Mouse (Mus musculus): Measurements from ENCODE around the gene Gm49395.

Gene Gm49395

DNA sequence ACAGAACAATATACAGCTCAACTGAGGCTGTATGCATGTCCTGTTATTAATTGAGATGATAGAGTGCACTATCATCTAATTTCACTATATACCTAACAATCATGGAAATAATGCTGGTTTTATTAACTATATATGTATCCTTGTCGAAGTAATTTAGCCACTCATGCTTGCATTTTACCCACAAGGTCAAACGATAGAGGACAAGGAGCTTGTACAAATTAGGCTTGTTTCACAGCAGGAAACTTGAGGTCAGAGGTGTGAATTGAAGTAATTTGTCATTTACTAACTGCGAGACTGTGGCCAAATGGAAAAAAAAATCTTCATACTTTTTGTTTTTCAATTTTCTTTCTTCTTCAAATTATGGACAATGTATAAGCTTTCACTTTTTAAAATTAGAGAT lies 3.5 kb downstream of the Gm49395 start:
- no peak for DNase-seq (ENCODE audit: low read depth)

DNA sequence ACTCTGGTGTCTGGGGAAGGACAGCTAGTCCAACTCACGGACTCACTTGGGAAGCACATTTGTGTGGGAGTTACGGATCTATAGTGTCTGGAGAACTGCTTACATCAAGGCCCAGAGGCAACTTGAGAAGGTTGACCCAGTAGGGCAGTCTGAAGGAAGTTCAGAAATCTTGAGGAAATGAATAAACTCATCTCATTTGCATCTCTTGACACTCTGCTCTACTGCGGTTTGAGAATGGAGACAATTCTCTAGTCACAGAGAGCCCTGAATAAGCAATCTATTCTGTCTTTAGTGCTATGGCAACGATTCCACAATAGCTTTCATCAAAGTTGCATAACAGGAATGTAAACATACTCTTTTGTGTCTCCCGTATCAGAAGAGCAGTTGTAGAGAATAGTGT lies 4.8 kb downstream of the Gm49395 start:
- DNase-seq (ENCODE audit: low read depth) = no peak

DNA sequence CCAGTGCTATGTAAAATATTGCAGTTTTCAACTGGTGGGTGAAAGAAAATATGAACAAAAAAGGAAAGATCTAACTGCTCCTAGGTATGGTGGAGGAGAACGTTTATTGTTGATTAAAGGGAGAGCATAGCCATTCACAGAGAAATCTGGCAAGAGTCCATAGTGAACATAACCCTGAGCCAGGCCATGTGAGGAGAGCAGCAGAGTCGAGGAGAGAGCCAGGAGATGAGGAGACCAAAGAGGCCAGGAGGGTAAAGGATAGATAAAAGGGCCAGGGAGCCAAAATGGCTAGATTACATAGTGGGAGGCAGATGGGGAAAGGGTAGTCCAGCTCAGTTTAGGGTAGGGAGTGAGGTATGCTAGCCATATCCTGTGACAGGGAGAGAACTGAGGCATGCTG lies 5.5 kb downstream of the Gm49395 start:
- DNase-seq (ENCODE audit: low read depth) = no peak

DNA sequence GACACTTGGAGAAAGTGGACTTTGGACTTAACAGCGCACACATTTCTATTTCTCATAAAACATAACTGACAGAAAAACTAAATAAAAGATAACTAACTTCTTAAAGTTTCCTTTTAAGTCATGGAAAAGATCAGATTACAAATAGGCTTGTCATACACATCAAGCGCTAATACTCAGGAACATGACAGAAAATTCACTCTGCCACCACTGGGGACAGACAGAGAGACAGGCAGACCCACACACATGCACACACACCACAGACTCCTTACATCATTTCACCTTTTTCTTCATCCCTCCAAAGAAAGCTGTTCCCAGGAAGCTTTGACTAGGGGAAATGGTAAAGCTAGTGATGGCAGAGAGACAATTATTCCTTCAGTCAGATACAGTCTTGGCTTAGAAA lies 6.3 kb downstream of the Gm49395 start:
- DNase-seq (ENCODE audit: low read depth) = no peak

DNA sequence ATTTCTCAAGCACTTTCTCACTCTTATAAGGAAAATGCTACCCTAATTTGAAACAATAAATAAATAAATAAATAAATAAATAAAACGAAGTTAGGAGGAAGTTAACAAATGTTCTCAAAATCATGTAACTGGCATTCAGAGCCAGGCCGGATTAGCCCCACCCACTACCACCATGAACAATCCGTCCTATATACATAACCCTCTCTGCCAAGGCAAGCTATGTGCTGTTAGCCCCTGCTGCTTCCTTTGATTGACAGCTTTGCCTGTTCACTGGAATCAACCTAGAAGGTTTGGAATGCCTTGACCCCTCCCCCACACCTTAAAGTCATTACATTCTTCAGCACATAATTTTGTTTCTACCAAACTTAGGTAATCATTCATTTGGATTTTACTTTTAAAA lies 10.2 kb downstream of the Gm49395 start:
- DNase-seq (ENCODE audit: low read depth) = no peak

DNA sequence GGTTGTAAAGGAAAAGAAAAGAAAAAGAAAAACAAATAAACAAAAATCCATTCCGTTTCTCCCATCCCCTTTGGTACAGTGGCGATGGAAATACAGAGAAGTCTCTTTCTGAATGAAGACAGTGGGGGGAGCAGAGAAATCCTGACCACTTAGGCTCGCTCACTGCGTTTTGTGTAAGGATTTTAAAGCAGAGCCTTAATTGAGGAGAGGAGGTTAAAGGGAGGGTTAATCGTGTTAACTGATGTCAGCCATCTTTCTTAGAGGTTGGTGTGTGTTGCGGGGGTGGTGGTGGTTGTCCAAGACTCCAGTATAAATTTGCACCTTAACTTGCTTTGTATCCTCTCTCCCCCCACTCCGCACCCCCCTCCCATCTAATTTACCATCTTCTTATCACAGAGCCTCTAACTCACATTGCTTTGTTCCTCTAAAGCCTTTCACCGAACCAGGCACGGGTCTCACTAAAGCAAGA lies 10.7 kb downstream of the Gm49395 start:
- DNase-seq (ENCODE audit: low read depth) = no peak

DNA sequence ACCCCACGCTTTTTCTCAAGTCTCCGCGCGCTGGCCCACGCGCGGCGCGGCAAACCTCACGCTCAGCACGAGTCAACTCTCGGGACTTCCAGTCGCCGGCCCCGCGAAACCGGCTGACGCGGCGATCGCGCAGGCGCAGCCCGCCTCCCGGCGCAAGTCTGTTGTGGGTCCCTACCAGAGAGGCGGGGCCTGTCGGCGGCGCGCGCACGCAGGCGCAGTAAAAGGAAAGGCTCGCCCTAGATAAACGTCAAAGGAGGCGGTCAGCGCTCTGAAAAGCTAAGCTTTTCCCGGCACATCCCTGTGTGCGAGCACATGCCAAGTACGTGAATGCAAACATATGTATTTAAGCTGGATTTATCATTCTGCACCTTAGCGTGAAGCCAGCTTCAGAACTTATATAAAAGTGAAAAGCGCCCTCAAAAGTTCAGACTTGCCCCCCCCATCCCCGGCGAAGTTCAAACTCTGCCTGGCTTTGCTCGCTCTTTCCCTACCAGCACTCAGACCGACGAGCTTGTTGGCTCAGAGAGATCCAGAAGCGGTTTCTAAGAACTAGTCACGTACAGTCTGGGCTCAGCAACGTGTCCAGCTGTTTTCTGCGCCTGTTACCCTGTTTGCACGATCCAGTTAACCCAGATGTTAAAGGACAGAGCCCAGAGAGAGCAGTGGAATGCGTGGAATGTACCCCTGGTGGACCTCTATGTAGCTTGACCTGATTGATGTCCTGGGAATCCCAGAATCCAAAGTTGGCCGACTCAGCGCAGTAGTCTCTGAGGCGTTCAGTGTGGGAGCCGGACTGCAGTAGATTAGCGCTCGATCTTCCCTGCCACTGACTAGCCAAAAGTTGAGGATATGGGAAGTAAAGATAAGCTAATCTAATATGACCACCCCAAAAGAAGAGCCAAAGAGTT lies 11.4 kb downstream of the Gm49395 start, which contains the start of gene Pelo:
Pelo (minus strand) TSS at position 118 of the 908 bp plus-strand sequence.
- DNase-seq (ENCODE audit: low read depth) = peak; percentile 79

DNA sequence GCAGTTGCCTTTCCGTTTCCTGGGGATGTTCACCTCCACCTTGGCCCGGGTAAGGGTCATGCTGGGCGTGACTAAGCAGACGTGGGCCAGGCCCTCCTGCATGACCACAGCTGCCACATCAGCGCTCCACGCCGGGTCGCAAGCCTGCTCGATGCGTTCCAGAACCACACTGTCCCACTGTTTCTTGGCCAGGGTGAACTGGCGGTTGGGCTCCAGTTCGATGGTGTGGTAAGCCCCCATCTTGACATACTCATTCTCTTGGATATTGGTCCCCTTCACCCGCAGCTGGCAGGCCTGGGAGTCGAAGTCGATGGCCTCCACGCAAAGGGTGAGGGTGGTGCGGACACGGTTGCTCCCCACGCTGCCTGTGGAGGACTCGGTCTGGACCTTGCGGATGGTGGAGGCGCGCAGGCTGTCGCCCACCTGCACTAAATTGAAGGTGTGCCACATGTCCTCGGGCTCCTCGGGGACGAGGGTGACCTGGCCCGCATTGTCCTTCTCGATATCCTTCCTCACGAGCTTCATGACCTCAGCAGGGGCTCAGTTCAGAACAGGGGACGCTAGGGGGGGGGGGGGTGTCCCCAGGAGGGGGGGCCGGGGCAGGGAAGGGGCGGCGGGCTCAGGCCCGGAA lies 12.2 kb downstream of the Gm49395 start:
- no peak for DNase-seq (ENCODE audit: low read depth)

DNA sequence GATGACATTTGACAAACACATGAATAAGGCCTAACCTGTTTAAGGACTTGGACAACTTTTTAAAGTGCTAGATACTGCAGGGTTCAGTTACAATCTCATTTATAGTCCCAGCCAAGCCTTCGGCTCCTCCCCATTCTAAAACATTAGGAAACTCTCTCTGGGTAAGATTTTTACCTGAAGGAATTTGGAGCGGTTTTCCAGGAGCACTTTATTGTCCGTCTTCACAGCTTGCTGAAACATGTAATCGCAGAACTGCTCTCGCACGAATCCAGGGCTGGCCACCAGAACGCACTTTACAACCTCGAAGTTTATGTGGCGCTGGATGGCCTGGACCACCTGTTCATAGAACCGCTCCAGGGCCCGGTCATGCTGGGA lies 12.7 kb downstream of the Gm49395 start:
- DNase-seq (ENCODE audit: low read depth) = no peak

DNA sequence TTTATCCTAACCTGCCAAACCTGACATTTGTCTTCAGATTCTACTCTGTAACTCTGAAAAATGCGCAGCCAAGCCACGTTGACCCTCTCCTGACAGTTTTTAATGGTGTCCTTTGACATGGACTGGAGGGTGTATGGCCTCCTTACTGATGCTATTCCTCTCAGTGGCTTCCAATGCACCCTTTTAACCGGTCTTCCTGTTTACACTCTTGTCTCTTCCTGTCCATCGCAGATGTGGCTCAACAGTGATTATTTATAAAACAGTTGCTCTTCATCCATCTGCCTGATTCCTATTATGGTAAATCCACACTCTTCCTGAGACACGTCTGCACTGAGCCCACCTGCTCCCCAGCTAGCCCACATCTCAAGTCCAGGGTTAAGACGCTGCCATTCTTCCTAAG lies 15.7 kb downstream of the Gm49395 start:
- DNase-seq (ENCODE audit: low read depth) = no peak

DNA sequence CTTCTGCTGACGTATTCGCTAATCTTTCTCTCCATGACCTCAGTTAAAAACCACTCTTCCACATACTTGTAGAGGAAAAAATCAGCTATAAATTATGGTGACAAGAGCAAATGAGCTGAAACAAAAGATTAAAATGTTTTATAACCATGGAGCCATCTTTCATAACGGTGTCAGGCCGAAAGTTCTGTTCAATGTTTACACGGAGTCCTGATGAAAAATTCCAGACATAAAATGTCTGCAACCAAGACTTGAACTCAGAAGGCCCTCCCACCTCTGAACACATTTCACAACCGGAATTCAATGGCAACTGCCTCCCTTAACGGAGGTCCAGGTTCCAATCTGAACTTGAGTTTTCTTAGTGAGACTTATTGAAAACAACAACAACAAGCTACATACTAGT lies 19.4 kb downstream of the Gm49395 start:
- no peak for DNase-seq (ENCODE audit: low read depth)

DNA sequence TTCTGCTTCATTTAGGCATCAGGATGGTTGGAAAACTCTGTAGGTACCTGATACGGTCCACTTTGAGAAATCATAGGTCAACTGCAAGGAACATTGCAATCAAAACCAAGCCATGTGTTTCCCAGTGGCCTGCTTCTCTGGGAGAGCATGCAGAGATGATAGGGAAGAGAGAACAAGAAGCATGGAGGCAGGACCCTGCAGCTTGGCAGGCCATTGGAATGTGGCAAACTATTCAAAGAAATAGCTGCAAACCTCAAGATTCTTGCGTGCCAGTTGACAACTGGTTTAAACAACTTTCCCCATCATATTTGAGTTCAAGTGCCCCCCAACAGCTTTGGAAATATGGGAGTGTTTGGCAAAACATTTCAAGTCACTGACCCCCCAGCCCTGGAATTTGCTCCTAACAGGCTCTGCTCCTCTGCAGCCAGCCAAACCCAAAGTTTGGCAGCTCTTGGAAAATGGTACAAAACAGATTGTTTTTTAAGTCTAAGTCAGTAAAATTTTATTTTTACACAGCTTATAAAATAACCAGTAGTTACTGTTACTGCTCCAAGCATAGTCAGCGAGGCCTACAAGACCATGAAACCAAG lies 21.6 kb downstream of the Gm49395 start:
- no peak for DNase-seq (ENCODE audit: low read depth)

DNA sequence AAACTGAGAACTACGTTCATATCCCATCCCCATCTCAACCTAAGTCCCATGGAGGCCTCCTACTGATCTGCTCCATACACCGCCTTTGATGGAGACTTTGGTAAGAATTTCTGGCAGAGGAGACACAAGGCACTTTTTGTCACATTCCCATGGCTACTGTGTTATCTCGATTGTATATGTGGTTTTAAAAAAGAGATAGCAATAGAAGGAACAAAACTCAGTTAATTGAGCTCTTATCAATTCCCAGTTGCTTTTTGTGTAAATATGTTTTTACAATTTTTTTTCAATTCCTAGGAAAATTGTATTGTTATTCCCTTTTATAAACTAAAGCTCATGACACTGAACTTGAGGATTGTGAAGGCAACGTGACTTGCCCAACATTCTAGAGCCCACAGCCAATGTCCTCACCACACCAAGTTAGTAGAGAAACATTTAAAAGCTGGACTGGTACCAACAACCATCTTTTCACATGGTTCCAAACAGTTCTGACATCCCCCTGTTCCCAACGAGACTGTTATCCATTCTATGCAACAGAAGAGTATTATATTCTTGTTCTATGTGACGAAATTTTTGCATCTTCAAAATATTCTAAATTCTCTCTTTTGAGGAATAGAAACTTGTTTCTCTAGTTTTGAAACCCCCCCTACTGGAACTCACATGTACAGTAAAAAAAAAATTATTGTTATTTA lies 22.6 kb downstream of the Gm49395 start:
- no peak for DNase-seq (ENCODE audit: low read depth)

DNA sequence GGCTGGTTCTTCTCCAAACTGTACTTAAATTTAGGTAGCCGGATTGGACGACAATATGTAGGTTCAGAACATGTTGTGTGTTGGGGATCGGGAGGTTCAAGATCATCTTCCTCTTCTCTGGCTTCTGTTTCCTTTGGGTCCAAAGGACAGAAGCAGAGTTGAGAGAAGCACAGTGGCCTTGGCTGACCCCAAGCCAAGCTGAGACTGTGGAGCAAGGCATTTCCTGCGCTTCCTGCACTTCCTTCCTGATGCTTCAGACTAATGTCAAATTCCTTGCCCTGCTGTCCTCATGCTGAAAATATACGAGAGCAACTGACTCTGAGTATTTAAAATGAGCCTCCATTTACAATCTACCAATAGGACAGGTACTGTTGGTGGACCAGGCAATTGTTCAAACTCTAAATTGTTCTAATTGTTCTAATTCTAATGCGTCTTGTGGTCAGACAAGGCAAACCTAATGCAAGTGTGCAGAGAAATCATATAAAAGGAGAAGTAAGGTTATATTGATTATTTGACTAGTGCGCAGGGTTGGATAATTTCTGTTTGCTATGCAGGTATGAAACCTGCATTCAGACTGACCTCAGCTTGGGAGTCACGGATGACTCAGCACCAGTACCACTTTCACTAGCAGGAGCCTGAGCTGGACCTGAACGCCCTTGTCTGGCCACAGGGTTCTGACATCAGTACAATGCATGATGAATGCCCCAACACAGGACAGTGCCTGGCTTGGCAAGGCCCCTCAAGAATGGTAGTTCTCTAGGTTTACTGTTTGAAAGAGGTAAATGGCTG lies 24.2 kb downstream of the Gm49395 start:
- DNase-seq (ENCODE audit: low read depth) = peak; percentile 23

DNA sequence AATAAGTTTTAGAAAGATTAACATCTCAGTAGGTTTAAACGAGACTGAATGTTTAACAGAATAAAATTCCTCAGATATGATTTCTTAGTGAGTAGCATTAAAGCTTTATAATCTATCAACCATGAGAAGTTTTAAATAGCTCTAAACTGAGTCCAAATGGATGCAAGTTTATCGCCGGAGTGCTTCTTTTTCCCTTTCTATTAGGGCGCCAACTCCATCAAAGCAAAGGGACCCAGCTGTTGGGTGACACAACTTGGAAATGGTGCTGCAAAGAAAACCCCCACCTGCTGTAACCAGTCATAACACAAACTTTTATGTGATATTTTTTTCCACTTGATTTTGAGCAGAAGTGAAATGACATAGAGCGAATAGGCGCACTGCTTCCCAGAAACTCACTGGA lies 29.3 kb downstream of the Gm49395 start:
- DNase-seq (ENCODE audit: low read depth) = no peak

DNA sequence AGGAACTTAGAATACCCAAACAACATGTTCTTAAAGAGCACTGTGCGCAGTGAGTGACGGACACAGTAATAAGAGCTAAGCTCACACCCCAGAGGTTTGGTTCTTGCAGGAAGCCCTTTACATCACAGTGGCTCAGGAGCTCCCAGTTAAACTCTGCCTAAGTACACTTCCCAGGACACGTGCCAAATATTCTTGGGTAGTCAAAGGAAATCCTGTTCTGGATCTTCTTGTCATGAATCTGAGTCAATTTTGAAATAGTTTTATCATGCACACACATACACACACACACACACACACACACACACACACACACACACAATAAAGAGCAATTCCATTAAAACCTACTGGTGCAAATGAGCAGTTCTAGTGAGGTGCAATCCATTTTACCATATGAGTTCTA lies 30.3 kb downstream of the Gm49395 start:
- DNase-seq (ENCODE audit: low read depth) = no peak

DNA sequence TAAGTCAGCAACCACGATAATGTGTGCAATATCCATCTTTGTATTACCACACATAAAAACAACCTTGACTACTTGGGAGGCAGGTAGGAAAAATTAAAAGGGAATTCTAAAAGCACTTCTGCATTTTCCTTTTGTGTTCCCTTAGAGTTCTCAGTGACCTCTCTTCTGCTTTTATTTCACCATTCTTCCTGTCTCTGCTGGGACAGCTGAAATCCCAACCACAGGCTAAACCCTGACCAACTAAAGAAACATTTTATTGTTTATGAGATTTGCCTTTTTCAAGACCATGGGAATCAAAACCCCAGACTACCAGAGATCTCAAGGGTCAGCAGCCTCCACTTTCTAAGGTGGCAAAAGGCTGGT lies 33.8 kb downstream of the Gm49395 start:
- DNase-seq (ENCODE audit: low read depth) = no peak

DNA sequence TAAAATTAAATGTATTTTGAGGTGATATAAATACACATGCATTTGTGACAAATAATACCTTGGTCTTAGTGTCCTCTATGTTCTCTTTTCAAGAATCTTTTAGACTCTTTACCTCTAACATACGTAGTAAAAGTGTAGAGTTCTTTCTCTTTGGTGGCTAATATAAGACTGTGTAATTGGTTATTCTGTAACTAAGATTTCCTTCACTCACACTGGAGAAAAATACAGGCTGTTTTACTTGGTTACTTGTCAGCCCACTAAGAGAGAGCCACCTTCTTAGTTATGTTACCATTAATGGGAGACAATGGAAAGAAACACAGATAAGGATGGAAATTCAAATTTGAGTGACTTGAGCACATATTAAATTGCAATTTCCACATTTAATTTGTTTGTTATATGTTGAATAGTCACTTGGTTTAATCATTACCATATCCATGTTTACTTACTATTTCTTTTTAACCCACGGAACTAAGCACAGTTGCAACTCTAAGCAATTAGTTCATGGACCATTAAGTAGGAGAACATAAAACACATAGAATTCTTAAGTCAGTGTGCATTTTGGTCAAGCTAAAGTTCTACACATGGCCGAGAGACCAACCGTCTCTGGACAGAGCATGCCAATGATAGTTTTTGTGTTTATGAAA lies 34.3 kb downstream of the Gm49395 start:
- no peak for DNase-seq (ENCODE audit: low read depth)

DNA sequence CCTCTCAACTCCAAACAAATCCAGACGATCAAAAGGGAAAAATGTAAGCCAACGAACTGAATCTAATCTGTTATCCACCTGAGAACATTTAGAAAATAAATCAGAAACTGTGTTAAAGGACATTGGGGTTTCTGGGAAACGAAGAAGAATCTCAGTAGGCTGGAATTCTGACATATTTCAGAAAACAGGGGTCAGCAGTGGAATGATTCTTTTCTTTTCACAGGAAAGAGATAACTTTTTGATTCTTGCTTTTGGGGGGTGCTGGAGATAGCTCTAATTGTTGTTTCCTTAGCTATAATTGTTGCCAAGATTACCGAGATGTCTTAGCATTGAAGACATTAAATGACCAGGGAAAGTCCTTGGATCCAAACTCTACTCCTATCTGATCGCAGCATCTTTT lies 44.2 kb downstream of the Gm49395 start:
- DNase-seq (ENCODE audit: low read depth) = no peak

DNA sequence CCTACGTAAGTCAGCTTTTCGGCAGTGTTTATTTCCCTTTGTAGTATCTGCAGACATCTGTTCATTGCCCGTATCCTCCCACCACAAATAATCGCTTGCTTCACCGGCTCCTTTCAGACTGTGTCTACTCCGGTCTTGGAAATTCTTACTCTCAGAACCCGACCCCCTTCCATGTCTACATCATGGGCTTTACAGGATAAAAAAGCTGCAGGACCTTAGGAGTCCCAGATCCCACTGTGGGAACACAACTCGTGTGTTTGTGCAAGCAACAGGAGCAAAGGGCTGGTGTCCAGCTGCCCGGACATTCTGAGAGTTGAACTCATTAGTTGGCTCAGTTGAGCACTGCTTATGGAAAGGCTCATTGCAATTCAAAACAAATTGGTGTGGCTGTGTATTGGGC lies 46.9 kb downstream of the Gm49395 start:
- DNase-seq (ENCODE audit: low read depth) = no peak

DNA sequence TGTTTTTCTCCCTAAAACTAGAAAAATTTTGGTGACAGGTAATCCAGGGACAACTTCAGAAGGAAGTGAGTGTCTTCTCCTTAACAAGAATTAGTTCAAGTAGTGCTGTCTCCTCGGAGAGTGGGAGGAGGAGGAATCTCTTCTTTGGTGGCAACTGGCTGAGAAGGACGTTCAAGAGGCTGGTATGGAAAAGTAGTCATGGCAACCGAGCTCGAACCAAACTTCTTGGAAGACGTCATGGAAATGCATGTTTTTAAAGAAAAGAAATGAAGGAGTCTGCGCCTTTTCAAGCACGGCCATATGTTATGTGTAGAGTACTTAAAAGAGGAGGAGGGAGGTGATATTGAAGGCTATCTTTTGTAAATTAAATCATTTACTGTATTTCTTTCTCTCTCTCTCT lies 49.2 kb downstream of the Gm49395 start:
- DNase-seq (ENCODE audit: low read depth) = no peak
